Mouse (Mus musculus): ENCODE data around the gene Hps4.

Gene Hps4

GRCm38 (mm10) chr5:112324637-112325545, 18.0 kb upstream of the Hps4 start:
- DNase-seq: peak; percentile 51

- DNase-seq: peak; percentile 97
These were observed 17.1 kb upstream of the Hps4 start, which contains the start of gene Tfip11 for GRCm38 (mm10) chr5:112325546-112326445. Tfip11 (plus strand) TSS chr5:112326358.

GRCm38 (mm10) chr5:112326446-112327009, 16.4 kb upstream of the Hps4 start:
- no peak for DNase-seq

- no peak for DNase-seq
These were observed 15.0 kb upstream of the Hps4 start for GRCm38 (mm10) chr5:112327854-112328253.

- no peak for DNase-seq
These were observed 12.9 kb upstream of the Hps4 start for GRCm38 (mm10) chr5:112329805-112330564.

- peak; percentile 48 for DNase-seq
These were observed 7.4 kb upstream of the Hps4 start for GRCm38 (mm10) chr5:112335473-112335872.

- no peak for DNase-seq
These were observed 5.9 kb upstream of the Hps4 start for GRCm38 (mm10) chr5:112337004-112337403.

- no peak for DNase-seq
These were observed 3.7 kb upstream of the Hps4 start for GRCm38 (mm10) chr5:112339215-112339614.

GRCm38 (mm10) chr5:112343205-112343595, 317 bp downstream of the Hps4 start:
- DNase-seq: no peak

- DNase-seq: no peak
These were observed 1.4 kb downstream of the Hps4 start for GRCm38 (mm10) chr5:112344092-112344960.

- DNase-seq: no peak
These were observed 3.5 kb downstream of the Hps4 start for GRCm38 (mm10) chr5:112346211-112346965.

- no peak for DNase-seq
These were observed 6.3 kb downstream of the Hps4 start for GRCm38 (mm10) chr5:112349169-112349568.

GRCm38 (mm10) chr5:112355493-112355892, 12.6 kb downstream of the Hps4 start:
- no peak for DNase-seq

GRCm38 (mm10) chr5:112355910-112356309, 13.0 kb downstream of the Hps4 start, which contains the start of gene Gm6583:
Gm6583 (minus strand) TSS chr5:112356033.
- no peak for DNase-seq

GRCm38 (mm10) chr5:112356322-112356721, 13.4 kb downstream of the Hps4 start:
- DNase-seq: no peak

- no peak for DNase-seq
These were observed 16.6 kb downstream of the Hps4 start for GRCm38 (mm10) chr5:112359520-112359919.

- no peak for DNase-seq
These were observed 17.2 kb downstream of the Hps4 start for GRCm38 (mm10) chr5:112360077-112360476.

- DNase-seq: peak; percentile 35
These were observed 21.4 kb downstream of the Hps4 start for GRCm38 (mm10) chr5:112364184-112364797.

GRCm38 (mm10) chr5:112366879-112367278, 24.0 kb downstream of the Hps4 start:
- DNase-seq: no peak

- DNase-seq: no peak
These were observed 24.5 kb downstream of the Hps4 start for GRCm38 (mm10) chr5:112367338-112367737.

Data from retina, postnatal 1 day (tissue).